Mouse (Mus musculus): Measurements from ENCODE around the gene Fry. TPM values are rescaled to one million over a fixed set of nuclear protein-coding genes. Genes with fewer than 3 reads are reported as not detected.
"Not testable (repeated sequence)": the region's sequence is repeated elsewhere in the genome, so short reads cannot be mapped to it uniquely, and the experiment has no call there.

The Fry gene
- total RNA-seq, 2 experiments from 2014 or later = 134 to 136 TPM

DNA sequence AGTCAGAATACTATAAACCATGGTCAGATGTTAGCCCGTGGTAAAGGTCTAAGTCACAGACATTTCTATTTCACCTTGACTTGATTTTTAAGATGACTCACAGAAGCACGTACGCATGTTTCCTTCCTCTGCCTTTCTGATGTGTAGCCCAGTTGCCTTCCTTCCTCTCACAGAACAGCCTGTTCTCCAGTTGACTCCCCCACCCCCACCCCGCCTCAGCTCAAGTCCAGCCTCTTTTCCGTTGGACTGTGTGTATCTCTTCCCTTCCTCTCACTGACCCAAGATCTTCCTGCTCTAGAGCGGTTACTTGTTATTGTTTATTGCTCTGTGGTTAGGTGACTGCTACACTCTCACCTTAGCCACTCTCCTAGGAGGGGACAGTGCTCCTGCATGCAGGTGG, 350.0 kb downstream of the Fry start:
- DNase-seq = peak in 1 of 2 experiments; percentile 31
- intact Hi-C loops (cut with DNase I) = no loop called here

DNA sequence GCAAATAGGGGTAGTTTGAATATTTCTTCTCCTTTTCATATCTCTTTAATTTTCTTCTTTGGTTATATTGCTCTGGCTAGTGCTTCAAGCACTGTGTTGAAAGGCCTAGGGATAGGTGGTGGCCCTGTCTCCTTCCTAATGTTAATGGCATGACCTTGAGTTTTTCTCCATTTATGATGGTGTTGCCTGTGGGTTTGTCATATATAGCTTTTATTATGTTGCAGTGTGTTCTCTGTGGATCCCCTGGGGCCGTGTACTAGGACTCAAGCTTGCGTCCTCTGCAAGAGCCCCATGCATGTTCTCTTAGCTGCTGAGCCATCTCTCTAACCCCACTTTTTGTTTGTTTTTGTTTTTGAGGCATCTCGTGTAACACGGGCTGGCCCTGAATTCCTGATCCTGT, 358.9 kb downstream of the Fry start:
- intact Hi-C loops (cut with DNase I) = no loop called here
- DNase-seq = no peak

DNA sequence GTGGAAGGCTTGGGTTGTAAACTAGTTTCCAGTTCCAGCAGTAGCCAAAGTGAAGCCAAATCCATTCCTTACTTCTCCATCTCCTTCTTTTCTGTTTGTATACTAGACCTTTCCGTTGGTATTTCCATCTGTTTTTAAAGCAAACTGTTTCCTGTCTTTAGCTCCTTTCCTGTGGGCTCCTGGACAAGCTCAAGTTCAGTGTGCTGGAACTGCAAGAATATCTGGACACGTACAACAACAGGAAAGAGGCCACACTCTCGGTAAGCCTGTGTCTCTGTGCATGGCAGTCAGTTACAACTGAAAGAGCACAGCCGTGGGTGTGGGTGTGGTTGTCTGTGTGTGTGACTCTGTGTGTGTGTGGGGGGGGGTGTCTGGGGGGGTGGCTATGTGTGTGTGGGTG, 360.2 kb downstream of the Fry start:
- no peak for DNase-seq
- intact Hi-C loops (cut with DNase I) = no loop called here

DNA sequence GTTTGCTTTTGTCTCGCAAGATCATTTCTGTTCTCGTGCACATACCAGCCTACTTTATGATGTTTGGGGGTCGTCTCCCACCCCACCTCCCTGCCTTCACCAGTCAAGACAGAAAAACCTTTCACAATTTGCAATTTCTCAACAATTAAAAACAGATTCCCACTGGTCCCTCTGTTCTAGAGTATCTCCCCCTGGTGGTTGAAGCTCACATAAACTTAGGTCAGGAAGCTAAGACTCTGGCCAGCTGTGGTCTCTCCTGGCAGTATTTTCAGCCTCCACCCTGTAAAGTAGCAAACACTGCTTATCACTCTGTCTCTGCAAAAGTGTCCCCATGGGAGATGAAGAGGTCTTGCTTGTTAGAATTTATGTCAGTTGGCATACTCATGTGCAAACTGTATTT, 366.8 kb downstream of the Fry start:
- intact Hi-C loops (cut with DNase I) = loop anchor here (2.0 kb wide), 2 partner anchors 26 to 44 kb away; no protein-coding TSS in a partner anchor
- peak; percentile 31 to 46 for DNase-seq

DNA sequence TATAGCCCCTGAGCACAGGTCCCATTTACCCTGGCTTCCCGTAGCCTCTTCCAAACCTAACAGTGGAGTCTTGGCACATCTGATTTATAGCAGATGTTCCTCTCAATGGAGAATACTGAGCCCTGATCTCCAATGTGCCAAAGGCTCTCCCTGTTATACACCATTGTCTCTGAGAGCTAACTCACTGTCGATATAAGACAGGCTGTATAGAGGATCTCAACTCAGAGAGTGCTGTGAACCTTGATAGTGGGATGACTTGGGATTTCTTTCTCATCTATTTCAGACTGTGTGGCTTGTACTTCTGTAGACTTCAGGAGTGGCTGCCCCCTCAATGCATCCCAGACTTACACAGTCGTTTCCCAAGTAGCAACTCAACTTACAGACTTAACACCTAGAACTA, 371.8 kb downstream of the Fry start:
- DNase-seq = no peak
- intact Hi-C loops (cut with DNase I) = no loop called here

DNA sequence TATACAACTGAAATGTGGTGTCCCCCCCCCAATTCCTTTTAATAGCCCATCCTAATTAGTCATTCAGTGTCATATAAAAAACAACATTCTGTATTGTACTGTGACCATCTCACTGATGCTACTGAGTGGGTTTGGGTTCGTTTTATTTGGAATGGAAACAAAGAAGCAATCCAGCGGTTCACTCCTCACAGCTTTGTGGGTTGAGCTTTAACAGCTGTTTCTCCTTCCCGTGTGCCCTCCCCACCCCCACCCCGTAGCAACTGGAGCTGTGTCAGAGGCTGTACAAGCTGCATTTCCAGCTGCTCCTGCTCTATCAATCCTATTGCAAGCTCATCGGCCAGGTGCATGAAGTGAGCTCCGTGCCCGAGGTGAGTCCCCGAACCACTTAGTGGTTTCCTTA, 372.4 kb downstream of the Fry start:
- no peak for DNase-seq
- intact Hi-C loops (cut with DNase I) = no loop called here

DNA sequence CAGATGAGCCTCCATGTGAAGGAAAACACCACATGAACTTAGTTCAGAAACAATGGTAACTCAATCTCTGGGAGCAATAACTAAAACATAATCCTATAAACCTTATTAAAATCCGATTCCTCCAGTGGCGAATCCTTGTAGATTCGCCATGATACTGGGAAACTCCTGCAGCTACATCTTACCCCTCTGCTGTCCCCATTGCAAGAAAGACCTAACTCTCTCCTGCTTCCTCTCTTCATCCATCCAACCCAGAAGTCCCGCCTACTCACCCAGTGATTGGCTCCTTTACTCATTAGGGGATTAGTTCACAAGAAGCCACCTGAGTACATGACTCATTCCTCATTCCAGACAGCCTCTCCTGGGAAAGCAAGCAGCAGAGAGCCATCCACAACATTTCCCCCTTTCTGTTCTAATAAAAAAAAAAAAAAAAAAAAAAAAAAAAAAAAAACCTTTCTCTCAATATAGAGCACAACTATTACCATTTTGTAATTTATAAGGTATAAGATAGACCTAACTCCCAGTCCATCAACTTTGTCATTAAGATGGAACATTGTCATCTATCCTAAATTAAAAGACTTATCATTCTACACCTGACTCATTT, 373.2 kb downstream of the Fry start:
- intact Hi-C loops (cut with DNase I); DNase-seq: not testable (repeated sequence)

DNA sequence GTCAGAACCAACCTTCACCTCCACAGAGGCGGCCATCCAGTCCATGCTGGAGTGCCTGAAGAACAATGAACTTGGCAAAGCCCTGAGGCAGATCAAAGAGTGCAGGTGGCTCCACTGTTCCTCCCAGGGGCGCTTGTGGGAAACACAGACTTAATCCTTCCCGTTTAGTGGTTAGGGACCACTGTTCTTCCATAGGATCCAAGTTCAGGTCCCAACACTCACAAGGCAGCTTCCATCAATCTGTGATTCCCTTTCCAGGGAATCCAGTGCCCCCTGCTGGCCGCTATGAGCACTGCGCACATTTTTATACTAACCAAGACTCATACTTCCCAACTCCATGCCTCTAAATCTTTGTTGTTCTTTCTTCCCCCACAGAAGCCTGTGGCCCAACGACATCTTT, 377.3 kb downstream of the Fry start:
- intact Hi-C loops (cut with DNase I) = loop anchor here (1.0 to 2.0 kb wide), 2 partner anchors 13 to 54 kb away; no protein-coding TSS in a partner anchor

DNA sequence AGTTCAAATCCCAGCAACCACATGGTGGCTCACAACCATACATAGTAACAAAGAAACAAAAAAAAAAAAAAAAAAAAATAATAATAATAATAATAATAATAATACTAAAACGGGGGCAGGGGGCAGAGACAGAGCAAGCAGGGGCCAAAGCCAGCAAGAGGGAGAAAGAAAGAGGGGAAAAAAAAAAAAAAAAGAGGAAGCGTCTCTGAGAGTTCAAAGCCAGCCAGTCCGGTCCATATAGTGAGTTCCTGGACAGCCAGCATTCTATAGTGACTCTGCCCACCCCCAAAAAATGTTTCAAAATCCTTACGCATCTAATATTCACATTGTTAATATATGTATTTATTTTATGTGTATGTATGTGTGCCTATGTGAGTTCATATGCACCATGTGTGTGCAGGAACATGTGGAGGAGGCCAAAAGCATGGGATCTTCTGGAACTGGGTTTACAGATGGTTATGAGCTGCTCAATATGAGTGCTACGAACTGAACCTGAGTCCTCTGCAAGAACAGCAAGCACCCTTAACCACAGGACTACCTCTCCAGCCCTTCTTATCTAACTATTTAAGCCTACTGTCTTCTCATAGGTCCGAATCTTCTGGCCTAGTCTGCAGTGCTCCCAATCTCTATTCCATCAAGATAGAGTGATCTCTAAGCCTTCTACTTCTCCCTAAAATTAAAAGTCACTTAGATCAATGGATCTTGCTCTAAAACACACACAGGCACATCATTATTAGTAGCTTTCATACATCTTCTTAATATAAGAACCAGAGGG, 392.2 kb downstream of the Fry start:
- intact Hi-C loops (cut with DNase I) = no loop called here
- no peak for DNase-seq

More for the DNA sequence above, 377.3 kb downstream of the Fry start:
- peak; percentile 55 to 72 for DNase-seq

DNA sequence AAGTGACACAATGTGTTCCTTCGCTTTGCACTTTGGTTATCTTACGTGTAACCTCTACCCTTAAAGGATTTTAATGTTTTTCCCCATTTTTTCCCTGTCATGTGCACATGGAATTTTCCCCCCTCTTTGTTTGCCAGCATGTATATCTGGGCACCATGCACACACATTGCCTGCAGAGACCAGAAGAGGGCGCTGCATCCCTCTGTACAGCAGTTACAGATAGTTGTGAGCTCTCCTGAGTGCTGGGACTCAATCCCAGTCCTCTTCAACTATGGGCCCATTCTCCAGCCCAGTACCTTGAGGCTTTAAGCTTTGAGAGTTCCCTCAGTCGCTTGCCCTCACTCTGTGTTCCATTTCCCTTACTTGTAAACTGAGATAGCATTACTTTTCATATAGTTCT, 394.8 kb downstream of the Fry start:
- intact Hi-C loops (cut with DNase I) = no loop called here

DNA sequence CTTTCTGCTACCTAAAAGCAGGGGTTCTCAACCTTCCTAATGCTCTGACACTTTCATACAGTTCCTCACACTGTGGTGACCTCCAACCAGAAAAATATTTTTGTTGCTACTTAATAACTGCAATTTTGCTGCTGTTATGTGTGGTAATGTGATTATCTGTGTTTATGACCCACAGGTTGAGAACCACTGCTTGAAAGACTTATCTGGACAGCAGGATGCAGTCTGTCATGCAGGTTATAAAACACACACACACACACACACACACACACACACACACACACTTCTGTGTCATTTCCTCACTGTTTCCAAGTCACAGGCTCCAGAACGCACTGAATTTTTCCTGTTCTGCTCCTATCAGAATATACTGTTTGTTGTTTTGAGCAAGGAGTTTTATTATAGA, 395.6 kb downstream of the Fry start:
- intact Hi-C loops (cut with DNase I) = no loop called here

More for the DNA sequence above, 394.8 kb downstream of the Fry start:
- no peak for DNase-seq

DNA sequence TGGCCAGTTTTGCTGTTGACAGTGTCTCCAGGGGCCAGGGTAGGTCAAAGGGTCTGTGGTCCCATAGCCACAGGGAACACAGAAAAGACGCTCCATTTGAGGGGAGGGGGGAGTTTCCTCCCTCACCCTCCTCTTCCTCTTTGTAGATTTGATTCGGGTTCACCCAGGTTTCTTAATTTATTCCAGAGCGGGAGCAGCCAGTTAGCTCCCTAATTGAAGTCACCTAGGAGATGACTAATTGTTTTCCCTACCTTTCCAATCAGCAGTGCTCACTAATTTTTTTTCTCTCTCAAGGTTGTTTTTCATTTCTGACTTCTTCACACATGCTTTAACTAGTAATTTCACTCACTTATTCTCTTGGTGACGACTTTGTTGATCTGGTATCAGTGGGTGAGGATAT, 399.6 kb downstream of the Fry start, which contains the start of gene Zar1l:
Zar1l (minus strand) TSS at position 101 of the 400 bp plus-strand sequence.
- intact Hi-C loops (cut with DNase I) = no loop called here
- DNase-seq = no peak

More for the DNA sequence above, 395.6 kb downstream of the Fry start:
- DNase-seq = no peak

DNA sequence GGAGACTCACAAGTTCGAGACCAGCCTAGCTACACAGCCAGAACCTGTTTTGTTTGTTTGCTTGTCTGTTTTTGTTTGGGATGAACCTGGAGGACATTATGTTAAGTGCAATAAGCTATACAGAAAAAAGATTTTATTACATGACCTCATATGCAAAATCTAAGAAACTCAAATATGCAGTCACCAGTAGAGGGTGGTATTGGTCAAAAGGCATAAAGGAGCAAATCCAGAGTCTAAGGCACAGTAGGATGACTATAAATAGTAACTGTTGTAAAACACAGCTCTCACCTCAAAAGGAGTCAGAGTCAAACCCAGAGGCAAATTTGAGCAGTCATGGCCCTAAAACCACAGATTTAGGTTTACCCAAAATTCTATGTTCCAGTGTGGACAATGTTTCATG, 401.1 kb downstream of the Fry start:
- DNase-seq = no peak
- intact Hi-C loops (cut with DNase I) = no loop called here

DNA sequence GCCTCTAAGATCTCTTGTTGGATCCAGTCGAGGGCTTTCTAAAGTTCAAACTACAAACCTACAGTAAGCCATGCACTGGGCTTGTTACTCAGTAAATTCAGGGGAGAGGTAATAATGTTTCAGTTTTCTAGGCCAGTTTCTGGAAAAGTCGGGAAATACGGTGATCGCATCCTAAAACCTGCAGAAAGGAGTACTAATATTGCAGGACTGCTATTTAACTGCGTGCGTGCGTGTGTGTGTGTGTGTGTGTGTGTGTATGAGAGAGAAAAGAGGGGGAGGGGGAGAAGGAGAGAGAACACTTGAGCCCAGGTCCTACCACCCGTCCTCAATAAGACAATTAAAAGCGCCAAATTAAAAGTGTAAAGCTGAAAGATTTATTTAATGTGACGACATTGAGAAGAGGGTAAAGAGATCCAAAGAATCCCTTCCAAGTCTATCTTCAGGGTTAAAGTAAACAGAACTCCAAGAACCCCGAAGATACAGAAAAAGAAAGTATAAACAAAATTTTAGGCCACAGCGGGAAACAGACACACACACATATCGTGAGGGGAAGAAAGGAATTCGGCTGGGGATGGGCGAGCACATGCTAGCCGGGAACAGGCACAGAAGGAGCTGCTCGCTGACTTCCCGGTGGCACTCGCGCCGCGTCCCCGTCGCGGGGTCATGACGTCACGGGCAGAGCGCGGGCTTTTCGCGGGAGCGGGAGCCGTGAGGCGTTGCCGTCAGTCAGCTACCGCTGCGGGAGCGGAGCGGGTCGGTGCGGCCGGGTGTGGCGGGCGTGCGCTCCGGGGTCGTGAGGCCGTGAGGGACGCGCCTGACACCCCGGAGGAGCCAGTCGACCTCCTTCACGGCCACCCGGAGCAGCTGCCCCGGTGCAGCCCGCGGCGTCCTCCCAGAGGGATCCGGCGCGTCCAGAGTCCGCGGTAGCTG, 403.8 kb downstream of the Fry start, which contains the start of gene Brca2:
Brca2 (plus strand) TSS at position 694 of the 930 bp plus-strand sequence.
- intact Hi-C loops (cut with DNase I) = loop anchor here (2.0 kb wide), 1 partner anchor 145 kb away; the partner anchor contains the start of gene N4bp2l2
- DNase-seq = peak; percentile 91 to 93

DNA sequence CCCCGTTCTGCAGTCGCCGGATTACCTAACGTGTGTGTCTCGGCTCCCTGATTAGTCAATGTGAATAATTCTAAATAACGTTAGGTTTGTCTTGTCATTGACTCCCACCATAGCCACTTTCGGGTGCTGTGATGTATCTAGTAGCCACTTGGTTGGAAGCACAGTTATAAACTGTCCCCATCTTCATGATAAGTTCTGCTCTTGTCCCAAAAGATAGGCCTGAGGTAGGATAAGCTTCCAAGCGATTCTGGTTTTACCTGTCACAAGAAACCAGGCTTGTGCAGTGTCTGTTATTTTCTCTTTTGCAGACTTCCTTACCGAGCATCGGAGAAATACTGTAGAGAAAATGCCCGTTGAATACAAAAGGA, 404.4 kb downstream of the Fry start:
- DNase-seq = no peak
- intact Hi-C loops (cut with DNase I) = loop anchor here (2.0 kb wide), 1 partner anchor 144 kb away; the partner anchor contains the start of gene N4bp2l2

DNA sequence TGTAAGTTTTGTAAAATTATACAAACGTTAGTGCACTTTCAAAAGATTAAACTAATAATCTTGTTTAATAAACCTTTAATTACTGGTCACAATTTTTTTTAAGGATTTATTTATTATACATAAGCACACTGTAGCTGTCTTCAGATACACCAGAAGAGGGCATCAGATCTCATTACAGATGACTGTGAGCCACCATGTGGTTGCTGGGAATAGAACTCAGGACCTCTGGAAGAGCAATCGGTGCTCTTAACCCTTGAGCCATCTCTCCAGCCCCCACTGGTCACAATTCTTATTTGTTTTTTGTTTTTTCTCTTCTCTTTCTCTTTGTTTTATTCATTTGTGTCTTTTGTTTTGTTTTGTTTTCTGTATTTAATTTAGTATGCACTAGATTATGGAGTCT, 406.8 kb downstream of the Fry start:
- intact Hi-C loops (cut with DNase I) = no loop called here
- no peak for DNase-seq

DNA sequence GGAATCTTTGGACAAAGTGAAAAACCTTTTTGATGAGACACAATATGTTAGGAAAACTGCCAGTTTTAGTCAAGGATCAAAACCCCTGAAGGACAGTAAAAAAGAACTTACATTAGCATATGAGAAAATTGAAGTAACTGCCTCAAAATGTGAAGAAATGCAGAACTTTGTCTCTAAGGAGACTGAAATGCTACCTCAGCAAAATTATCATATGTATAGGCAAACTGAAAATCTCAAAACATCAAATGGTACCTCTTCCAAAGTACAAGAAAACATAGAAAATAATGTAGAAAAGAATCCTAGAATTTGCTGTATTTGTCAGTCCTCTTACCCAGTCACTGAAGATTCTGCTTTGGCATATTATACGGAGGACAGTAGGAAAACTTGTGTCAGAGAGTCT, 422.9 kb downstream of the Fry start:
- intact Hi-C loops (cut with DNase I) = no loop called here
- DNase-seq = no peak

DNA sequence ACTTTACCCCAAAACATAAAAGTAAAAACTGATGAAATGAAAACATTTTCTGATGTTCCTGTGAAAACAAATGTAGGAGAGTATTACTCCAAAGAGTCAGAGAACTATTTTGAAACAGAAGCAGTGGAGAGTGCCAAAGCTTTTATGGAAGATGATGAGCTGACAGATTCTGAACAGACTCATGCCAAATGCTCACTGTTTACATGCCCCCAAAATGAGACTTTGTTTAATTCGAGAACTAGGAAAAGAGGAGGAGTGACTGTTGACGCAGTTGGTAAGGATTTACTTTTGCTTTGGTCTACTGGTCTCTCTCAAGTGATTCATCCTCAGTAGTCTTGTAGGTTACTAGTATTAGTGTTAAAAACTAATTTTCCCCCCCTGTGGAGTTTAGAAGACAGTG, 424.7 kb downstream of the Fry start:
- DNase-seq = no peak
- intact Hi-C loops (cut with DNase I) = no loop called here

Measured in heart, postnatal 36 days (tissue).